Mouse (Mus musculus) liver, adult 10 weeks (tissue): ENCODE data around the gene Uts2r. TPM values are rescaled to one million over a fixed set of nuclear protein-coding genes. Genes with fewer than 3 reads are reported as not detected.

ENCODE experiments used
- polyA plus RNA-seq: library from polyadenylated mRNA; stranded (reverse); fragments of 350-450 nt; fragmentation: Illumina TruSeq; extraction: RNeasy Lipid Tissue Mini Kit (QIAGEN cat#74804); gene quantifications from one replicate; pipeline ENCODE4 v1.2.3, GENCODE M21; 2014; ENCODE audit warnings: low read depth, low replicate concordance

Uts2r gene
- not detected for polyA plus RNA-seq

DNA sequence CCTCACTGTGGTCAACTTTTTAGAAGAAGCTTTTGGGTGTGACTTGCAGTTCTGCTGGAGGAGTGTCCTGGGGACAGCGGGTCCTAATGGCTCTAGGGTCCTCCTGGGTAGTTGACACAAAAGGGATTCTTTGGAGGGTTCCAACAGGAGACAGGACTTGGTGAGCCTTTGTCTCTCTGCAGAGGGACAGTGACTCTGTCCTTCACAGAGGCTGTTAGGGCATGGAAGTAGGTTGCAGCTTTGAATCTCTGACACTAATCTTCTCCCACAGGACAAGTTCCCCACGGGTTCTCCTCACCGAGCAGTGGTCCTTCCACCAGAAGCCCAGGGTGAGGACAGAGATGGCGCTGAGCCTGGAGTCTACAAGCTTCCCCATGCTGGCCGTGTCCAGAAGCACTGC lies at the start of gene Uts2r:
Gene Uts2r (plus strand): TSS at position 301 of the 400 bp plus-strand sequence.

DNA sequence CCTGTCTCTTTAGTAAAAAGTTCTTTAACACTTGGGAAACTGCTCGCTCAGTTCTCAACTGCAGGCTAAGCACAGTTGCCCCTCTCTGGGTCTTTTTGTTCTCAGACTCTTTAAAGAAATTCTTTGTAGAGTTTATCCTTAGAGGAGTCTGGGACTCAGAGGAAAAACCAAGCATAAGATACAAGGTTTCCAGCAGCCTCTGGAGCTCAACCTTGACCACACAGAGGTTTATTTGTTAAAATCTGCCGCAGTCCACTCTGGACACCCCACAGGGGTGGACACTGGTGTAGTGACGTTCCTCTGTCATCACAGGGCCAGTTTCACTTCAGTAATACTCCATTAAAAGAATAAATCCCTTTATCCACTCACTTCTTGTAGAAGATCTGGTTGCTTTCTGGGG lies 41.5 kb upstream of the Uts2r start, which contains the start of gene Tex19.2:
Gene Tex19.2 (minus strand): TSS at position 101 of the 400 bp plus-strand sequence.

DNA sequence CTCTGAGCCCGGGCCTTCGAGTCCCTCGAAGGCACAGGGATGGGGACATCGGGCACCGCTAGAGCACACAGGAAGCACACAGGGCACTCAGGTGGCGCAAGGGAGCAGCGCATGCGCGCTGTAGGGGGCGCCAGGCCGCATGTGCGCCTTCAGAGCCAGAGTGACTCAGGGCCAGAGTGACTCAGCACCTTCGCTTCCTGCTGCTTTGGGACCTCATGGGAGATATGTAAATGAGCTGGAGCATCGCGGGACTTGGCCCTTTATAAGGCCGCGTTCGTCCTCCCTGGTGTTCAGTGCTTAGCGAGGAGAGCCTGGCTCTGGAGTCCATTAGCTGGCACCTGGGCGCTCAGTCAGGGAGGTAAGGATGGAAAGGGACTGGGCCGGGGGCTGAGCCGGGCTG lies 14.2 kb upstream of the Uts2r start, which contains the start of gene Tex19.1:
Gene Tex19.1 (plus strand): TSS at position 279 of the 400 bp plus-strand sequence.

DNA sequence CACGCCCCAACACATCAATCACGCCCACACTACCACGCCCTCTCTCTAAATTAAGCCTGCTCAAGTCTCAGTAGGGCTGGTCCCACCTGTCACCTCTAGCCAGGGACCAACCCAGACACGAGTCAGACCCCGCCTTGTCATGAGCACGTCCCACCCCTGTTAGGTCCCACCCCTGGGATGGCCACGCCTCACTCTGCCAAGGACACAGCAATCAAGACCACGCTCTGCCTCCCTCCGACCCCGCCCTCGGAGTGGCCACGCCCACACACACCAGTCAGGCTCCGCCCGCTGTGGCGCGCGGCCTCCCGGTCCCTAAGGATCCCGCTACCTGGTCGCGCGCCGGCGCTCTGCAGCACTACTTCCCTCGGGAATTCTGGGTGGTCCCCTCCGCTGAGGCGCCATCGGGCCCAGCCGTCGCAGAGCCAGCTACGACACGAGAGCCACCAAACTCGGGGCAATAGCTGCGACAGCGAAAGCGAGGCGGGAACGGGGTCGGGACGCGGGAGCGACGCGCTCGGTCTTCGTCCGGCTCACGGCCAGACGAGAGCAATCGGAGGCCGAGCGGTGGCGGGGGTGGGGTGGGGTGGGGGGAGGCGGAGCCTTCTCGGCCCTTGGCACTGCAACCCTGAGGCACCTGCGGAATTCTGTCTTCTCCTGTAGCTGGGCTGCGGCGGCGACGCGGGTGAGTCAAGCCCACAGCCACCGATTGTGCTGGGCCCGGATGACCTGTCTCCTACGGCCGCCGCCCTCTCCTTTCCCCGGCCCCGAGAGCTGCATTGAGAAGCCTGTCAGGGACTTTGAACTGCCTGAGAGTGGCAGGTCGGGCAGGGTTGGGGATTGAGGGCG lies 44.3 kb downstream of the Uts2r start, which contains the start of the genes Hexdc and Ogfod3:
Gene Hexdc (plus strand): TSS at position 273 of the 846 bp plus-strand sequence.
Gene Ogfod3 (minus strand): TSS at position 551 of the 846 bp plus-strand sequence.

Other genes with a start within 250 kb of the Uts2r start
- gene Ccdc57, start 227.4 kb upstream of the Uts2r start, polyA plus RNA-seq, result 0.50 TPM
- not detected for gene Slc16a3, start 211.8 kb upstream of the Uts2r start, polyA plus RNA-seq
- gene Csnk1d, start 168.9 kb upstream of the Uts2r start, polyA plus RNA-seq, result 20.9 TPM
- gene Cd7, start 120.9 kb upstream of the Uts2r start, polyA plus RNA-seq, result 0.42 TPM
- not detected for gene Sectm1b, start 96.7 kb upstream of the Uts2r start, polyA plus RNA-seq
- gene Sectm1a, start 79.1 kb upstream of the Uts2r start, polyA plus RNA-seq, result 1.0 TPM
- gene Tex19.2, start 41.6 kb upstream of the Uts2r start, polyA plus RNA-seq, result not detected
- not detected for gene Tex19.1, start 14.1 kb upstream of the Uts2r start, polyA plus RNA-seq
- 1.9 TPM for gene Hexdc, start 44.2 kb downstream of the Uts2r start, polyA plus RNA-seq
- 1.5 TPM for gene Ogfod3, start 44.4 kb downstream of the Uts2r start, polyA plus RNA-seq
- gene Cybc1, start 69.1 kb downstream of the Uts2r start, polyA plus RNA-seq, result 5.5 TPM
- gene Narf, start 77.0 kb downstream of the Uts2r start, polyA plus RNA-seq, result 14.6 TPM
- gene Foxk2, start 99.7 kb downstream of the Uts2r start, polyA plus RNA-seq, result 5.3 TPM
- gene Wdr45b, start 194.2 kb downstream of the Uts2r start, polyA plus RNA-seq, result 35.5 TPM
- gene Rab40b, start 228.0 kb downstream of the Uts2r start, polyA plus RNA-seq, result 0.95 TPM